Mouse (Mus musculus) erythroblast, embryonic 14.5 days (primary cell): ENCODE results near the gene Olfr975.

ENCODE experiments used
- GATA1 ChIP-seq: IDR thresholded peaks from 2 replicates; pipeline ENCODE4 v1.6.1; 2012; ENCODE audit warnings: low read length, inconsistent platforms, mixed read lengths
- TAL1 ChIP-seq: IDR thresholded peaks from 3 replicates; pipeline ENCODE4 v1.6.1; 2012; ENCODE audit warnings: low read length, inconsistent platforms, mixed read lengths

GRCm38 (mm10) chr9:39907036-39907435 lies 44.8 kb downstream of the Olfr975 start, which contains the start of gene Olfr229:
- no peak for TF ChIP-seq GATA1
- no peak for TF ChIP-seq TAL1
